Mouse (Mus musculus): ENCODE data around the gene Cyp2c68.
"Not testable (repeated sequence)": the region's sequence is repeated elsewhere in the genome, so short reads cannot be mapped to it uniquely, and the experiment has no call there.

Gene Cyp2c68

DNA sequence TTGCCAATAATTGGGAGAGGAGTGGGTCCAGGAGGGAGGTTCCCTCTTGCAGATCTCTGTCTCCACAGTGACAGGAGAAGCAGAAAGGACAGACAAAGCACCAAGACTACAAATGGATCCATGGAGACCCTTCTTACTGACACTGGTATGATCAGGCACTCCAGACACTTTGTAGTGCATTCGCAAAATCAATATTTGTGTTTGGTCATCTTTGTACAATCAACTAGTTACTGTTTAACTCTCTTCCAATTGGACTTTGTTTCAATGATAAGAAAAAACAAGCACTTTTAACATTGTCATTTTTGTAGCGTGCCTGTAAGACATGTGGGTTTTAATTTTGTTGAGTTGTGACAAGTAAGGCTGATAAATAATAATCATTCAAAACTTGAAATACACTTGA is at the start of gene Cyp2c68:
Gene Cyp2c68 (minus strand): TSS at position 135 of the 400 bp plus-strand sequence.
- DNase-seq (ENCODE audit: low spot score): no peak

DNA sequence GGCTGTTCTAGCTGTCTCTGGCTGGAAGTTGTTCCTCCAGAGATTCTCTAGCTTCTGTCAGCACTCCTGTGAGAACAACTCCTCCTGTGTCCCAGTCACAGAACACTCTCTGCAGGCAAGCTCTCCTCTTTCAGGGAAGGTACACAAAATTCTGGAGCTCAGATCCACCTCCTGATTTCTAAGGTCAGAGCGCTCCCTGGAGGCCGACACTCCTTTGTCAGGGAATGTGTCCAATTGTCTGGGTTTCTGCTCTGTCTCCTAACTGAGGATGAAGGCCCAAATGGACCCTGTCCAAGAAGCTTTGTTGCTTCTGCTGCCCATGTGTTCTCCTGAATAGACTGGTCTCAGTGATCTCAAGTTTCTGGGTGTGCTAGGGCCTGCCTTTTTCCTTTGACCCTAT is 44.6 kb upstream of the Cyp2c68 start:
- not testable (repeated sequence) for DNase-seq (ENCODE audit: low spot score)

DNA sequence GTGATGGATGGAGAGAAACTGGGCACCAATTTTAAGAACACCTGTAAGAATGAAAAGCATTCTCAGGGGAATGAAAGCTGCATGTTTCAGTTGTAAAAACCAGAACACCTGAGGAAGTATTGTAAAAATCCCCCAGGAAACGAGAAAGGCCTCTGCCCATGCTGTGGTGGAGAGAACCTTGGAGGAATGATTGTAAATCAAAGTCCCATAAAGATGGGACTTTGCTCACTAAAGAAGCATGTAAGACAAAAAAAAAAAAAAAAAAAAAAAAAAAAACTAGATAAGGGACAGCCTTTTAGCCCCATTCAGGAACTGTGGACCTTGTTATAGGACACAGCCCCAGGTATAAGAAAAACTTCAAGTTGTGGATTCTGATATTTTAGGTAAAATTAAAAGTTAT is 4.5 kb upstream of the Cyp2c68 start:
- DNase-seq (ENCODE audit: low spot score): no peak

DNA sequence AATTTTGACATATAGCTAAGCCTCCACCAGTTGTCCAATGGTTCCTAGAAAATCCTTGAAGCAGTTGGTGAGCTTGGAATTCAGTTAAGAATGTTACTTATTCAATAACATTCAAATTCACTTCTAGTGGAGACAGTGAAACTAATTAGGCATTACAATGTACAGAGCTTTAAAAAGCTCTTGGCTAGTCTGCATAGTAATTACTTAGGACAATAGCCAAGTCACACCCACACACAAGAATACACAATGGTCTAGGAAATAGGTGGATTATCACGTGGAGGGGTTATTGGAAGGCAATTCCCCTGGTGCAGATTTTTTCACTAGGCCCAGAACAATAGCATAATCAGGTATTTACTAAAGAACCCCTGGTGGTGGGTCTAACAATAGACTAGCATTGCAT is 3.5 kb upstream of the Cyp2c68 start:
- DNase-seq (ENCODE audit: low spot score): not testable (repeated sequence)

GRCm38 (mm10) chr19:39711116-39711515 is 29.7 kb downstream of the Cyp2c68 start:
- DNase-seq (ENCODE audit: low spot score): not testable (repeated sequence)

DNA sequence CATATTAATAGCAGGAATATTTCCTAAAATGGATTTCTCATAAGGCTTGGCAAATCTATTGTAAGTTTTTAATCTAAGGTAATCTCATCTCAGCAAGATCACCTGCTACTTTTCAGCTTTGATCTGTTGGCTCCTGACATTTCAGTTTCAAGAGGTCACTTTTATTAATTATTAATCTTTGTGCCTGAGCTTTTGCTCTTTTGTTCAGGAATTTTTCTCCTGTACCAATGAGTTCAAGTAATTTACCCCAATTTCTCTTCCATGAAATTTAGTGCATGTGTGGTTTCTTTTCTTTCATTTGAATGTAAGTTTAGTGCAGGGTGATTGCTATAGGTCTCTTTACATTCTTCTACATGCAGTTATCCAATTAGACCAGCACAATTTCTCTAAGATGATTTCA is 75.2 kb downstream of the Cyp2c68 start:
- DNase-seq (ENCODE audit: low spot score): not testable (repeated sequence)

DNA sequence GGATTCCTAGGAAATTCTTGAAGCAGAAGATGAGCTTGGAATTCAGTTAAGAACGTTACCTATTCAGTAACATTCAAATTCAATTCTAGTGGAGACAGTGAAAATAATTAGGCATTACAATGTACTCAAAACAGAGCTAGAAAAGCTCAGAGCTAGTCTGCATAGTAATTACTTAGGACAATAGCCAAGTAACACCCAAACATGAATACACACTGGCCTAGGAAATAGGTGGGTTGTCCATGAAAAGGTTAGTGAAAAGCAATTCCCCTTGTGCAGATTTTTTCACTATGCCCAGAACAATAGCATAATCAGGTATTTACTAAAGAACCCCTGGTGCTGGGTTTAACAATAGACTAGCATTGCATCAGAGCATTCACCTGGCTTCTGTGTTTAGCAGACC is 88.5 kb downstream of the Cyp2c68 start:
- DNase-seq (ENCODE audit: low spot score): no peak

GRCm38 (mm10) chr19:39648938-39649337 is 91.9 kb downstream of the Cyp2c68 start, which contains the start of gene Cyp2c67:
Cyp2c67 (minus strand) TSS chr19:39649051.
- no peak for DNase-seq (ENCODE audit: low spot score)

GRCm38 (mm10) chr19:39647519-39647918 is 93.3 kb downstream of the Cyp2c68 start:
- DNase-seq (ENCODE audit: low spot score): no peak

DNA sequence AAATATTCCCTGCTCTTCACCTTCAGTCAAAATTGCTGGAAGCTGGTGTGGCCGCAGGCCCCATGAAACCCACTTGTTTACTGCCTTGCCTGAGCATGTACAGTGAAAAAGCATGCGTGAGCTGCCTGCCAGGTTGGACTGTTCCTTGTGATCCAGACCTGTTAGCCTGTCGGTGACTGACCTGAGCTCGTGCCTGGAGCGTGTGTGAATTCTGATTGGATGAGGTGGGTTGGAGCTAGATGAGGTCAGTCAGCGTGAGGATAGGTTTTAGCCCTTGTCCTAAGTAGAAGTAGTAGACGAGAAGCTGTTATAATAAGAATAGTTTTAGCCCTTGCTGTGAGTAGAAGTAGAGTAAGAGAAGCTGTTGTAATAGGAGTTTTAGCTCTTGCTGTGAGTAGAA is 96.3 kb downstream of the Cyp2c68 start:
- not testable (repeated sequence) for DNase-seq (ENCODE audit: low spot score)
